Mouse (Mus musculus): ENCODE measurements around the gene Wnk4.

Gene Wnk4

GRCm38 (mm10) chr11:101314567-101314966, 54.2 kb downstream of the Wnk4 start:
- ChIA-PET CTCF (interaction anchor here (0.6 to 1.3 kb wide), 7 partner anchors 9 to 187 kb away, joined by 3 to 18 read pairs (median 3); partner anchors contain the start of genes Becn1 (in 2 of the 4), Ramp2 (in 1 of the 4) and Rpl27 (in 1 of the 4)), POLR2A (interaction anchor here (0.7 to 4.3 kb wide), 24 partner anchors 9 to 1872 kb away, joined by 3 to 25 read pairs (median 4); partner anchors contain the start of genes Becn1 (in 3 of the 4), Rpl27 (in 2 of the 4), Rnd2 (in 1 of the 4) and Vps25 (in 1 of the 4))

- CTCF ChIA-PET, result interaction anchor here (0.5 to 1.3 kb wide), 7 partner anchors 8 to 820 kb away, joined by 3 to 5 read pairs (median 3); partner anchors contain the start of genes Becn1 (in 2 of the 4) and Ramp2 (in 1 of the 4)
- POLR2A ChIA-PET, result interaction anchor here (0.6 to 4.3 kb wide), 29 partner anchors 8 to 1871 kb away, joined by 3 to 25 read pairs (median 4); partner anchors contain the start of genes Becn1 (in 4 of the 4), Rpl27 (in 2 of the 4), Aarsd1 (in 1 of the 4) and Rnd2 (in 1 of the 4)
These were observed 54.8 kb downstream of the Wnk4 start for GRCm38 (mm10) chr11:101315082-101315650.

- POLR2A ChIA-PET, result interaction anchor here (0.5 to 4.3 kb wide), 43 partner anchors 8 to 659 kb away, joined by 3 to 25 read pairs (median 4); partner anchors contain the start of genes Becn1 (in 4 of the 4), Rpl27 (in 4 of the 4), Cntd1 (in 3 of the 4) and Coa3 (in 3 of the 4)
- CTCF ChIA-PET, result interaction anchor here in 2 of 4 experiments (0.6 to 1.3 kb wide), 3 partner anchors 70 to 233 kb away, joined by 3 to 4 read pairs (median 3); partner anchors contain the start of genes Coasy (in 1 of the 2), Ramp2 (in 1 of the 2) and Rpl27 (in 1 of the 2)
These were observed 55.5 kb downstream of the Wnk4 start, which contains the start of gene Psme3 for GRCm38 (mm10) chr11:101315665-101316500. Gene Psme3 (plus strand): TSS chr11:101316213.

GRCm38 (mm10) chr11:101316501-101316917, 56.1 kb downstream of the Wnk4 start:
- CTCF ChIA-PET, result interaction anchor here in 1 of 4 experiments (0.6 kb wide), 2 partner anchors 126 to 234 kb away, joined by 3 to 4 read pairs; partner anchors contain the start of genes Coasy and Rpl27

GRCm38 (mm10) chr11:101323609-101324008, 63.2 kb downstream of the Wnk4 start:
- ChIA-PET CTCF (interaction anchor here (0.5 to 9.7 kb wide), 42 partner anchors 8 to 925 kb away, joined by 3 to 105 read pairs (median 4); partner anchors contain the start of genes Becn1 (in 3 of the 4), Rpl27 (in 3 of the 4), BC030867 (in 1 of the 4) and Cntd1 (in 1 of the 4)), POLR2A (interaction anchor here (0.6 to 7.7 kb wide), 30 partner anchors 9 to 259 kb away, joined by 3 to 61 read pairs (median 4); partner anchors contain the start of genes Rpl27 (in 3 of the 4), Becn1 (in 2 of the 4), Aarsd1 (in 1 of the 4) and Tmem106a (in 1 of the 4))

More at GRCm38 (mm10) chr11:101316501-101316917, 56.1 kb downstream of the Wnk4 start:
- POLR2A ChIA-PET, result interaction anchor here (0.5 to 4.3 kb wide), 39 partner anchors 8 to 660 kb away, joined by 3 to 25 read pairs (median 4); partner anchors contain the start of genes Becn1 (in 4 of the 4), Rpl27 (in 4 of the 4), Cntd1 (in 3 of the 4) and Coa3 (in 3 of the 4)

GRCm38 (mm10) chr11:101324763-101325162, 64.4 kb downstream of the Wnk4 start, which contains the start of gene Aoc2:
Gene Aoc2 (plus strand): TSS chr11:101325063.
- POLR2A ChIA-PET, result interaction anchor here (0.6 to 7.7 kb wide), 27 partner anchors 8 to 153 kb away, joined by 3 to 61 read pairs (median 4); partner anchors contain the start of genes Rpl27 (in 3 of the 4), Psme3 (in 2 of the 4), Becn1 (in 1 of the 4) and Cntd1 (in 1 of the 4)
- CTCF ChIA-PET, result interaction anchor here (0.6 to 9.7 kb wide), 15 partner anchors 10 to 148 kb away, joined by 3 to 105 read pairs (median 7); partner anchors contain the start of genes Becn1 (in 1 of the 4), Rnd2 (in 1 of the 4), Rpl27 (in 1 of the 4) and Vat1 (in 1 of the 4)

- POLR2A ChIA-PET, result interaction anchor here (0.6 to 7.7 kb wide), 24 partner anchors 9 to 227 kb away, joined by 3 to 61 read pairs (median 4); partner anchors contain the start of genes Rpl27 (in 3 of the 4), Psme3 (in 2 of the 4), Becn1 (in 1 of the 4) and Brca1 (in 1 of the 4)
- CTCF ChIA-PET, result interaction anchor here (0.6 to 9.7 kb wide), 12 partner anchors 9 to 237 kb away, joined by 3 to 105 read pairs (median 6); partner anchors contain the start of gene Becn1 (in 2 of the 4)
These were observed 64.8 kb downstream of the Wnk4 start for GRCm38 (mm10) chr11:101325201-101325600.

- POLR2A ChIA-PET, result interaction anchor here in 3 of 4 experiments (0.6 to 7.7 kb wide), 22 partner anchors 9 to 858 kb away, joined by 3 to 61 read pairs (median 5); partner anchors contain the start of genes Psme3 (in 3 of the 3), Rpl27 (in 3 of the 3), Ptges3l (in 2 of the 3) and Rundc1 (in 2 of the 3)
- CTCF ChIA-PET, result interaction anchor here (0.6 to 9.7 kb wide), 16 partner anchors 10 to 303 kb away, joined by 3 to 105 read pairs (median 4); partner anchors contain the start of genes Becn1 (in 1 of the 4) and Rpl27 (in 1 of the 4)
These were observed 65.8 kb downstream of the Wnk4 start for GRCm38 (mm10) chr11:101326147-101326546.
